Mouse (Mus musculus): ENCODE results near the gene Gatad2b. TPM values are rescaled to one million over a fixed set of nuclear protein-coding genes. Genes with fewer than 3 reads are reported as not detected.
"Not testable (repeated sequence)": the region's sequence is repeated elsewhere in the genome, so short reads cannot be mapped to it uniquely, and the experiment has no call there.

Gatad2b gene
- total and polyA plus RNA-seq, 2 experiments, result 6.3 to 7.1 TPM

- peaks cover 1% of the 10 kb centered on the region; the same call in 1 of the 2 replicates for H3K4me1 ChIP-seq (ENCODE audit: control insufficient read depth, insufficient read depth, low read length)
- DNase-seq (ENCODE audit: extremely low read depth, low read depth, low spot score), result peak; percentile 23
- H3K9ac ChIP-seq (ENCODE audit: low read depth, low read length), result no peak overlapping the region
- H3K36me3 ChIP-seq (ENCODE audit: control insufficient read depth, insufficient read depth, low read length), result no peaks in the 10 kb centered on the region
- peaks cover 38% of the 10 kb centered on the region; the same call in 1 of the 2 replicates for H3K79me2 ChIP-seq (ENCODE audit: control insufficient read depth, insufficient read depth, low read length)
- no peak overlapping the region for H3K4me3 ChIP-seq (ENCODE audit: insufficient read depth, low read depth, low read length)
- no peak for TF ChIP-seq CTCF (IDR thresholded peaks at IDR 0.05; ENCODE audit: low read depth, low read length)
- TF ChIP-seq POLR2A (IDR thresholded peaks at IDR 0.05; ENCODE audit: extremely low read depth, insufficient read depth, low read length), result no peak
- WGBS, result 42% methylated on average over 5 of the region's 5 CpGs
- H3K27ac ChIP-seq (replicated peaks; ENCODE audit: insufficient read depth, low read depth, low read length), result no peak overlapping the region
- H3K27me3 ChIP-seq (ENCODE audit: control insufficient read depth, insufficient read depth, low read length), result no peaks in the 10 kb centered on the region
Measured at GRCm38 (mm10) chr3:90323119-90323518, 30.1 kb downstream of the Gatad2b start.

GRCm38 (mm10) chr3:90332485-90332884 is 39.5 kb downstream of the Gatad2b start:
- Histone ChIP-seq H3K4me3 (ENCODE audit: insufficient read depth, low read depth, low read length) (no peak overlapping the region), H3K4me1 (ENCODE audit: control insufficient read depth, insufficient read depth, low read length) (peaks cover 10% of the 10 kb centered on the region), H3K27ac (replicated peaks; ENCODE audit: insufficient read depth, low read depth, low read length) (no peak overlapping the region), H3K79me2 (ENCODE audit: control insufficient read depth, insufficient read depth, low read length) (peaks cover 28% of the 10 kb centered on the region; the same call in 1 of the 2 replicates), H3K27me3 (ENCODE audit: control insufficient read depth, insufficient read depth, low read length) (no peaks in the 10 kb centered on the region), H3K36me3 (ENCODE audit: control insufficient read depth, insufficient read depth, low read length) (no peaks in the 10 kb centered on the region), H3K9ac (ENCODE audit: low read depth, low read length) (no peak overlapping the region)
- no peak for TF ChIP-seq CTCF (IDR thresholded peaks at IDR 0.05; ENCODE audit: low read depth, low read length)
- no peak for TF ChIP-seq POLR2A (IDR thresholded peaks at IDR 0.05; ENCODE audit: extremely low read depth, insufficient read depth, low read length)
- WGBS, result 54% methylated on average over 5 of the region's 5 CpGs
- peak; percentile 20 for DNase-seq (ENCODE audit: extremely low read depth, low read depth, low spot score)

- Histone ChIP-seq H3K4me1 (ENCODE audit: control insufficient read depth, insufficient read depth, low read length) (peaks cover 10% of the 10 kb centered on the region), H3K27me3 (ENCODE audit: control insufficient read depth, insufficient read depth, low read length) (no peaks in the 10 kb centered on the region), H3K9ac (ENCODE audit: low read depth, low read length) (no peak overlapping the region), H3K79me2 (ENCODE audit: control insufficient read depth, insufficient read depth, low read length) (peaks cover 27% of the 10 kb centered on the region; the same call in 1 of the 2 replicates), H3K27ac (replicated peaks; ENCODE audit: insufficient read depth, low read depth, low read length) (no peak overlapping the region), H3K4me3 (ENCODE audit: insufficient read depth, low read depth, low read length) (no peak overlapping the region), H3K36me3 (ENCODE audit: control insufficient read depth, insufficient read depth, low read length) (no peaks in the 10 kb centered on the region)
- DNase-seq (ENCODE audit: extremely low read depth, low read depth, low spot score), result no peak
- TF ChIP-seq POLR2A (IDR thresholded peaks at IDR 0.05; ENCODE audit: extremely low read depth, insufficient read depth, low read length) (no peak), CTCF (IDR thresholded peaks at IDR 0.05; ENCODE audit: low read depth, low read length) (no peak)
Measured at GRCm38 (mm10) chr3:90335517-90335916, 42.5 kb downstream of the Gatad2b start.

GRCm38 (mm10) chr3:90338190-90338589 is 45.2 kb downstream of the Gatad2b start:
- Histone ChIP-seq H3K4me3 (ENCODE audit: insufficient read depth, low read depth, low read length) (no peak overlapping the region), H3K27me3 (ENCODE audit: control insufficient read depth, insufficient read depth, low read length) (no peaks in the 10 kb centered on the region), H3K27ac (replicated peaks; ENCODE audit: insufficient read depth, low read depth, low read length) (no peak overlapping the region), H3K4me1 (ENCODE audit: control insufficient read depth, insufficient read depth, low read length) (no peaks in the 10 kb centered on the region), H3K9ac (ENCODE audit: low read depth, low read length) (no peak overlapping the region), H3K36me3 (ENCODE audit: control insufficient read depth, insufficient read depth, low read length) (peaks cover 11% of the 10 kb centered on the region), H3K79me2 (ENCODE audit: control insufficient read depth, insufficient read depth, low read length) (peaks cover 25% of the 10 kb centered on the region; the same call in 1 of the 2 replicates)
- TF ChIP-seq CTCF (IDR thresholded peaks at IDR 0.05; ENCODE audit: low read depth, low read length) (no peak), POLR2A (IDR thresholded peaks at IDR 0.05; ENCODE audit: extremely low read depth, insufficient read depth, low read length) (no peak)
- DNase-seq (ENCODE audit: extremely low read depth, low read depth, low spot score), result no peak
- WGBS, result 80% methylated on average over 3 of the region's 3 CpGs

- Histone ChIP-seq H3K27ac (replicated peaks; ENCODE audit: insufficient read depth, low read depth, low read length) (no peak overlapping the region), H3K4me1 (ENCODE audit: control insufficient read depth, insufficient read depth, low read length) (no peaks in the 10 kb centered on the region), H3K4me3 (ENCODE audit: insufficient read depth, low read depth, low read length) (no peak overlapping the region), H3K9ac (ENCODE audit: low read depth, low read length) (no peak overlapping the region), H3K36me3 (ENCODE audit: control insufficient read depth, insufficient read depth, low read length) (peaks cover 17% of the 10 kb centered on the region), H3K27me3 (ENCODE audit: control insufficient read depth, insufficient read depth, low read length) (no peaks in the 10 kb centered on the region), H3K79me2 (ENCODE audit: control insufficient read depth, insufficient read depth, low read length) (peaks cover 18% of the 10 kb centered on the region; the same call in 1 of the 2 replicates)
- no peak for TF ChIP-seq POLR2A (IDR thresholded peaks at IDR 0.05; ENCODE audit: extremely low read depth, insufficient read depth, low read length)
- no peak for TF ChIP-seq CTCF (IDR thresholded peaks at IDR 0.05; ENCODE audit: low read depth, low read length)
- DNase-seq (ENCODE audit: extremely low read depth, low read depth, low spot score), result no peak
Measured at GRCm38 (mm10) chr3:90340177-90340576, 47.2 kb downstream of the Gatad2b start.

- 70% methylated on average over 2 of the region's 2 CpGs for WGBS
- not testable (repeated sequence) for H3K9ac ChIP-seq (ENCODE audit: low read depth, low read length); H3K4me1 ChIP-seq (ENCODE audit: control insufficient read depth, insufficient read depth, low read length); H3K27ac ChIP-seq (replicated peaks; ENCODE audit: insufficient read depth, low read depth, low read length); H3K4me3 ChIP-seq (ENCODE audit: insufficient read depth, low read depth, low read length); H3K79me2 ChIP-seq (ENCODE audit: control insufficient read depth, insufficient read depth, low read length); H3K27me3 ChIP-seq (ENCODE audit: control insufficient read depth, insufficient read depth, low read length)
- peak; percentile 24 for DNase-seq (ENCODE audit: extremely low read depth, low read depth, low spot score)
- peaks cover 28% of the 10 kb centered on the region for H3K36me3 ChIP-seq (ENCODE audit: control insufficient read depth, insufficient read depth, low read length)
Measured at GRCm38 (mm10) chr3:90342853-90343252, 49.9 kb downstream of the Gatad2b start.
